Mouse (Mus musculus) ES-E14 (cell line): ENCODE measurements around the gene Poln.

Experiments
- CHD2 ChIP-seq: IDR thresholded peaks from 2 replicates; pipeline ENCODE4 v1.6.1; 2014; ENCODE audit warnings: mild to moderate bottlenecking, low read depth, low read length, inconsistent platforms
- ZC3H11A ChIP-seq: IDR thresholded peaks from 2 replicates; pipeline ENCODE4 v1.6.1; 2012; ENCODE audit warnings: low read depth, mild to moderate bottlenecking, inconsistent platforms, low read length, borderline replicate concordance
- ZNF384 ChIP-seq: IDR thresholded peaks from 2 replicates; pipeline ENCODE4 v1.6.1; 2012; ENCODE audit warnings: low read depth, low read length, inconsistent platforms

GRCm38 (mm10) chr5:34148476-34148875 lies 20.8 kb downstream of the Poln start:
- no peak for TF ChIP-seq CHD2
- TF ChIP-seq ZC3H11A = no peak
- no peak for TF ChIP-seq ZNF384
